1 mouse cellular context compared by ENCODE assay signal in genomic region chr7:24817502-24817901, GRCm38 (mm10).
TF ChIP-seq lines count a peak whose summit lies in the region.

No protein-coding gene starts in this region.

TF ChIP-seq in CH12.LX, 34 proteins besides CTCF, POLR2A, EP300 and RAD21 (continued from another document):
- TF ChIP-seq BHLHE40 (IDR thresholded peaks at IDR 0.05; ENCODE audit: low read depth, low read length) (peak; percentile 78), SMC3 (IDR thresholded peaks at IDR 0.05; ENCODE audit: low read depth, low read length) (peak; percentile 89), MAX (IDR thresholded peaks at IDR 0.05; ENCODE audit: low read length) (peak; percentile 69), ZNF384 (IDR thresholded peaks at IDR 0.05; ENCODE audit: low read depth, low read length) (no peak), UBTF (IDR thresholded peaks at IDR 0.05; ENCODE audit: low read depth, low read length) (no peak), JUND (conservative IDR thresholded peaks at IDR 0.05; ENCODE audit: low read depth, low read length) (0 out of 2 replicates have a peak, but pooled peaks have one; percentile 28), USF1 (IDR thresholded peaks at IDR 0.05; ENCODE audit: low read depth, low read length) (no peak; the same call in 1 of the 2 replicates), IRF4 (IDR thresholded peaks at IDR 0.05; ENCODE audit: low read depth, low read length) (peak; percentile 33; the same call in 1 of the 2 replicates), HCFC1 (IDR thresholded peaks at IDR 0.05; ENCODE audit: low read depth, low read length) (no peak), ZMIZ1 (IDR thresholded peaks at IDR 0.05; ENCODE audit: low read depth, low read length) (no peak), KAT2A (IDR thresholded peaks at IDR 0.05; ENCODE audit: insufficient replicate concordance, low read length) (no peak)
TF ChIP-seq in CH12.LX: peak in this region for 9.
